Mouse (Mus musculus): Measurements from ENCODE around the gene Tmem33.

- TF ChIP-seq CTCF (IDR thresholded peaks at IDR 0.05) (no peak), EP300 (IDR thresholded peaks at IDR 0.05) (no peak)
Observed at GRCm38 (mm10) chr5:67252261-67252660, 8.1 kb upstream of the Tmem33 start.
